Mouse (Mus musculus): ENCODE data around the gene Spib. TPM values are rescaled to one million over a fixed set of nuclear protein-coding genes. Genes with fewer than 3 reads are reported as not detected.

The Spib gene
- total RNA-seq, 1 experiment = 0.67 TPM

GRCm38 (mm10) chr7:44542555-44542954 lies 10.7 kb upstream of the Spib start:
- Histone ChIP-seq H3K9ac (ENCODE audit: insufficient read depth, low read depth, low read length, poor library complexity, severe bottlenecking) (no peak overlapping the region), H3K27ac (ENCODE audit: insufficient read depth, low read depth, low read length, poor library complexity, severe bottlenecking) (no peak overlapping the region), H3K4me1 (ENCODE audit: control insufficient read depth in 2 of 2, insufficient read depth in 2 of 2, low read length in 2 of 2, poor library complexity in 1 of 2) (peaks cover 0 to 22% of the 10 kb centered on the region in 2 experiments; a peak in 2 of 4 replicates), H3K4me3 (ENCODE audit: insufficient read depth in 1 of 2, low read depth in 1 of 2, low read length in 2 of 2, poor library complexity in 1 of 2, severe bottlenecking in 1 of 2) (0 out of 4 replicates have a peak overlapping the region, but pooled peaks of 1 of the 2 experiments have one; percentile 7), H3K9me3 (ENCODE audit: control insufficient read depth, insufficient read depth, low read depth, low read length) (no peaks in the 10 kb centered on the region), H3K36me3 (ENCODE audit: control insufficient read depth, insufficient read depth, low read length, poor library complexity, severe bottlenecking) (peaks cover 54% of the 10 kb centered on the region)
- in situ Hi-C loops (cut with MboI; ENCODE audit: low sequenced_read_pairs in 2 of 2, unreplicated experiment in 2 of 2) = no loop called here
- no peak for TF ChIP-seq ZC3H11A (IDR thresholded peaks at IDR 0.05; ENCODE audit: borderline replicate concordance, low read depth, low read length)
- TF ChIP-seq HCFC1 (IDR thresholded peaks at IDR 0.05; ENCODE audit: borderline replicate concordance, insufficient read depth, low read length) = no peak
- no peak for TF ChIP-seq MAFK (IDR thresholded peaks at IDR 0.05; ENCODE audit: insufficient read depth, low read depth, low read length)
- TF ChIP-seq CHD2 (IDR thresholded peaks at IDR 0.05; ENCODE audit: low read depth, low read length) = no peak
- TF ChIP-seq ZNF384 (IDR thresholded peaks at IDR 0.05; ENCODE audit: low read depth, low read length) = no peak
- no peak for DNase-seq (ENCODE audit: low read depth, low spot score)

- Histone ChIP-seq H3K9ac (ENCODE audit: insufficient read depth, low read depth, low read length, poor library complexity, severe bottlenecking) (no peak overlapping the region), H3K27ac (ENCODE audit: insufficient read depth, low read depth, low read length, poor library complexity, severe bottlenecking) (no peak overlapping the region), H3K4me3 (ENCODE audit: insufficient read depth in 1 of 2, low read depth in 1 of 2, low read length in 2 of 2, poor library complexity in 1 of 2, severe bottlenecking in 1 of 2) (peak overlapping the region in 1 of 2 experiments; percentile 6; a peak in 1 of 4 replicates), H3K4me1 (ENCODE audit: control insufficient read depth in 2 of 2, insufficient read depth in 2 of 2, low read length in 2 of 2, poor library complexity in 1 of 2) (peaks cover 8 to 39% of the 10 kb centered on the region in 2 experiments; a peak in 3 of 4 replicates), H3K9me3 (ENCODE audit: control insufficient read depth, insufficient read depth, low read depth, low read length) (no peaks in the 10 kb centered on the region), H3K36me3 (ENCODE audit: control insufficient read depth, insufficient read depth, low read length, poor library complexity, severe bottlenecking) (peaks cover 84% of the 10 kb centered on the region)
- DNase-seq (ENCODE audit: low read depth, low spot score) = no peak
- in situ Hi-C loops (cut with MboI; ENCODE audit: low sequenced_read_pairs in 2 of 2, unreplicated experiment in 2 of 2) = no loop called here
- TF ChIP-seq MAFK (IDR thresholded peaks at IDR 0.05; ENCODE audit: insufficient read depth, low read depth, low read length) (no peak), CHD2 (IDR thresholded peaks at IDR 0.05; ENCODE audit: low read depth, low read length) (no peak), ZC3H11A (IDR thresholded peaks at IDR 0.05; ENCODE audit: borderline replicate concordance, low read depth, low read length) (no peak), ZNF384 (IDR thresholded peaks at IDR 0.05; ENCODE audit: low read depth, low read length) (no peak), HCFC1 (IDR thresholded peaks at IDR 0.05; ENCODE audit: borderline replicate concordance, insufficient read depth, low read length) (no peak)
Observed at GRCm38 (mm10) chr7:44538756-44539624, 7.1 kb upstream of the Spib start.

- Histone ChIP-seq H3K4me3 (ENCODE audit: insufficient read depth in 1 of 2, low read depth in 1 of 2, low read length in 2 of 2, poor library complexity in 1 of 2, severe bottlenecking in 1 of 2) (no peak overlapping the region), H3K27ac (ENCODE audit: insufficient read depth, low read depth, low read length, poor library complexity, severe bottlenecking) (no peak overlapping the region), H3K9ac (ENCODE audit: insufficient read depth, low read depth, low read length, poor library complexity, severe bottlenecking) (no peak overlapping the region), H3K36me3 (ENCODE audit: control insufficient read depth, insufficient read depth, low read length, poor library complexity, severe bottlenecking) (peaks cover 94% of the 10 kb centered on the region), H3K4me1 (ENCODE audit: control insufficient read depth in 2 of 2, insufficient read depth in 2 of 2, low read length in 2 of 2, poor library complexity in 1 of 2) (peaks cover 8 to 44% of the 10 kb centered on the region in 2 experiments; a peak in 3 of 4 replicates), H3K9me3 (ENCODE audit: control insufficient read depth, insufficient read depth, low read depth, low read length) (no peaks in the 10 kb centered on the region)
- in situ Hi-C loops (cut with MboI; ENCODE audit: low sequenced_read_pairs in 2 of 2, unreplicated experiment in 2 of 2) = no loop called here
- no peak for DNase-seq (ENCODE audit: low read depth, low spot score)
- TF ChIP-seq ZNF384 (IDR thresholded peaks at IDR 0.05; ENCODE audit: low read depth, low read length) = no peak
- no peak for TF ChIP-seq ZC3H11A (IDR thresholded peaks at IDR 0.05; ENCODE audit: borderline replicate concordance, low read depth, low read length)
- TF ChIP-seq CHD2 (IDR thresholded peaks at IDR 0.05; ENCODE audit: low read depth, low read length) = no peak
- TF ChIP-seq HCFC1 (IDR thresholded peaks at IDR 0.05; ENCODE audit: borderline replicate concordance, insufficient read depth, low read length) = no peak
- TF ChIP-seq MAFK (IDR thresholded peaks at IDR 0.05; ENCODE audit: insufficient read depth, low read depth, low read length) = no peak
Observed at GRCm38 (mm10) chr7:44537496-44537895, 5.6 kb upstream of the Spib start.

- Histone ChIP-seq H3K27ac (ENCODE audit: insufficient read depth, low read depth, low read length, poor library complexity, severe bottlenecking) (no peak overlapping the region), H3K4me1 (ENCODE audit: control insufficient read depth in 2 of 2, insufficient read depth in 2 of 2, low read length in 2 of 2, poor library complexity in 1 of 2) (peaks cover 8 to 46% of the 10 kb centered on the region in 2 experiments; a peak in 3 of 4 replicates), H3K36me3 (ENCODE audit: control insufficient read depth, insufficient read depth, low read length, poor library complexity, severe bottlenecking) (peaks cover 91% of the 10 kb centered on the region), H3K9ac (ENCODE audit: insufficient read depth, low read depth, low read length, poor library complexity, severe bottlenecking) (no peak overlapping the region), H3K4me3 (ENCODE audit: insufficient read depth in 1 of 2, low read depth in 1 of 2, low read length in 2 of 2, poor library complexity in 1 of 2, severe bottlenecking in 1 of 2) (no peak overlapping the region), H3K9me3 (ENCODE audit: control insufficient read depth, insufficient read depth, low read depth, low read length) (no peaks in the 10 kb centered on the region)
- DNase-seq (ENCODE audit: low read depth, low spot score) = no peak
- TF ChIP-seq HCFC1 (IDR thresholded peaks at IDR 0.05; ENCODE audit: borderline replicate concordance, insufficient read depth, low read length) = no peak
- TF ChIP-seq ZNF384 (IDR thresholded peaks at IDR 0.05; ENCODE audit: low read depth, low read length) = no peak
- TF ChIP-seq ZC3H11A (IDR thresholded peaks at IDR 0.05; ENCODE audit: borderline replicate concordance, low read depth, low read length) = no peak
- no peak for TF ChIP-seq MAFK (IDR thresholded peaks at IDR 0.05; ENCODE audit: insufficient read depth, low read depth, low read length)
- TF ChIP-seq CHD2 (IDR thresholded peaks at IDR 0.05; ENCODE audit: low read depth, low read length) = no peak
- in situ Hi-C loops (cut with MboI; ENCODE audit: low sequenced_read_pairs in 2 of 2, unreplicated experiment in 2 of 2) = no loop called here
Observed at GRCm38 (mm10) chr7:44537009-44537408, 5.1 kb upstream of the Spib start.

Data from ES-E14 (cell line).